Mouse (Mus musculus) lung, embryonic 16.5 days (tissue): ENCODE results near the gene Aip. TPM values are rescaled to one million over a fixed set of nuclear protein-coding genes. Genes with fewer than 3 reads are reported as not detected.

Experiments
- ATAC-seq: fragments of 200-750 bp; cut with Nextera tagmentation; 2 replicates; pipeline ENCODE4 v1.8.0; 2017; ENCODE audit warnings: low read depth, mild to moderate bottlenecking, moderate library complexity
- H3K27ac ChIP-seq: fragments of 300-500 bp; sonication (generic); 2 replicates; pipeline ENCODE4 v1.5.1; 2014; ENCODE audit warnings: mild to moderate bottlenecking, control low read depth, low read length
- H3K27me3 ChIP-seq: fragments of 300-500 bp; sonication (generic); 2 replicates; pipeline ENCODE4 v1.6.1; 2014; ENCODE audit warnings: low read depth, low read length, mixed read lengths; ENCODE audit not compliant: control insufficient read depth, insufficient read depth
- H3K36me3 ChIP-seq: fragments of 300-500 bp; sonication (generic); 2 replicates; pipeline ENCODE4 v1.6.1; 2014; ENCODE audit warnings: low read length; ENCODE audit not compliant: control insufficient read depth, insufficient read depth
- H3K4me1 ChIP-seq: fragments of 300-500 bp; sonication (generic); replicated peaks from 2 replicates; pipeline ENCODE4 v1.6.1; 2014; ENCODE audit warnings: low read length, mixed read lengths; ENCODE audit not compliant: control insufficient read depth, insufficient read depth
- H3K4me2 ChIP-seq: fragments of 300-500 bp; sonication (generic); 2 replicates; pipeline ENCODE4 v1.6.1; 2014; ENCODE audit warnings: low read depth, low read length, control low read depth
- H3K4me3 ChIP-seq: fragments of 300-500 bp; sonication (generic); 2 replicates; pipeline ENCODE4 v1.5.1; 2014; ENCODE audit warnings: mild to moderate bottlenecking, low read length, control low read depth
- H3K9ac ChIP-seq: fragments of 300-500 bp; sonication (generic); 2 replicates; pipeline ENCODE4 v1.6.1; 2014; ENCODE audit warnings: low read length, control low read depth
- H3K9me3 ChIP-seq: fragments of 300-500 bp; sonication (generic); 2 replicates; pipeline ENCODE4 v1.6.1; 2016; ENCODE audit warnings: low read length; ENCODE audit not compliant: control insufficient read depth
- WGBS: fragments of 180-500 bp; shearing (Covaris S2); extraction: QIAGEN DNeasy Blood & Tissue Kit; methylation state at CpG from one replicate; pipeline ENCODE4 v1.1.7; 2014; 5-methylcytosine and 5-hydroxymethylcytosine counted together
- polyA plus RNA-seq: library from polyadenylated mRNA; unstranded; fragments of >200 nt; fragmentation: Nextera tagmentation; extraction: Ambion mirVana; gene quantifications from 2 replicates; pipeline ENCODE4 v1.2.1, GENCODE M21; 2015

Aip gene
- polyA plus RNA-seq, 1 experiment from 2014 or later: 102 TPM

- under 1% methylated on average over 52 of the region's 52 CpGs for WGBS
- peak overlapping the region; percentile 50 for H3K9ac ChIP-seq
- no peaks in the 10 kb centered on the region for H3K36me3 ChIP-seq
- H3K4me1 ChIP-seq: peaks cover 26% of the 10 kb centered on the region
- no peak overlapping the region for H3K27ac ChIP-seq
- H3K27me3 ChIP-seq: peaks cover 18% of the 10 kb centered on the region
- H3K9me3 ChIP-seq: no peaks in the 10 kb centered on the region
- peak overlapping the region; percentile 54 for H3K4me3 ChIP-seq
- peak overlapping the region; percentile 73 for H3K4me2 ChIP-seq
- no peak for ATAC-seq
These were observed 24.9 kb downstream of the Aip start for GRCm38 (mm10) chr19:4100718-4101261.

- Histone ChIP-seq H3K36me3 (no peaks in the 10 kb centered on the region), H3K4me1 (peaks cover 26% of the 10 kb centered on the region), H3K27me3 (peaks cover 18% of the 10 kb centered on the region), H3K4me3 (peak within 1 kb of the TSS; percentile 54), H3K4me2 (peak within 1 kb of the TSS; percentile 73), H3K27ac (peak within 1 kb of the TSS; percentile 81), H3K9me3 (no peaks in the 10 kb centered on the region), H3K9ac (peak within 1 kb of the TSS; percentile 51)
- WGBS: under 1% methylated on average over 53 of the region's 53 CpGs
- no peak for ATAC-seq
These were observed 25.6 kb downstream of the Aip start, which contains the start of gene Pitpnm1 for GRCm38 (mm10) chr19:4099837-4100717. Pitpnm1 (plus strand) TSS chr19:4099998.

- H3K9ac ChIP-seq: peak overlapping the region; percentile 51
These were observed 26.6 kb downstream of the Aip start for GRCm38 (mm10) chr19:4099056-4099455.

GRCm38 (mm10) chr19:4098426-4098825 lies 27.2 kb downstream of the Aip start:
- 81% methylated on average over 13 of the region's 13 CpGs for WGBS
- Histone ChIP-seq H3K9me3 (no peaks in the 10 kb centered on the region), H3K4me1 (peaks cover 26% of the 10 kb centered on the region), H3K4me3 (no peak overlapping the region), H3K9ac (no peak overlapping the region), H3K36me3 (no peaks in the 10 kb centered on the region), H3K27ac (no peak overlapping the region), H3K27me3 (peaks cover 18% of the 10 kb centered on the region), H3K4me2 (no peak overlapping the region)
- no peak for ATAC-seq

More at GRCm38 (mm10) chr19:4099056-4099455, 26.6 kb downstream of the Aip start:
- H3K27ac ChIP-seq: peak overlapping the region; percentile 81
- peak overlapping the region; percentile 54; the same call in 1 of the 2 replicates for H3K4me3 ChIP-seq
- H3K4me1 ChIP-seq: peaks cover 26% of the 10 kb centered on the region
- 7% methylated on average over 9 of the region's 9 CpGs for WGBS
- peak; percentile 32 for ATAC-seq
- H3K4me2 ChIP-seq: peak overlapping the region; percentile 73
- H3K36me3 ChIP-seq: no peaks in the 10 kb centered on the region
- H3K9me3 ChIP-seq: no peaks in the 10 kb centered on the region
- H3K27me3 ChIP-seq: peaks cover 18% of the 10 kb centered on the region

- H3K27ac ChIP-seq: peak overlapping the region; percentile 89
- H3K4me3 ChIP-seq: peak overlapping the region; percentile 71
- peak; percentile 50 for ATAC-seq
- H3K9ac ChIP-seq: peak overlapping the region; percentile 65
- H3K9me3 ChIP-seq: no peaks in the 10 kb centered on the region
- H3K4me2 ChIP-seq: peak overlapping the region; percentile 86
- H3K36me3 ChIP-seq: no peaks in the 10 kb centered on the region
- under 1% methylated on average over 21 of the region's 21 CpGs for WGBS
- H3K27me3 ChIP-seq: peaks cover 18% of the 10 kb centered on the region
- peaks cover 26% of the 10 kb centered on the region for H3K4me1 ChIP-seq
These were observed 28.2 kb downstream of the Aip start for GRCm38 (mm10) chr19:4097441-4097825.

GRCm38 (mm10) chr19:4096642-4097440 lies 28.8 kb downstream of the Aip start, which contains the start of gene Cdk2ap2:
Cdk2ap2 (plus strand) TSS chr19:4097182.
- H3K9ac ChIP-seq: peak within 1 kb of the TSS; percentile 68
- H3K9me3 ChIP-seq: no peaks in the 10 kb centered on the region
- peaks cover 18% of the 10 kb centered on the region for H3K27me3 ChIP-seq
- under 1% methylated on average over 65 of the region's 65 CpGs for WGBS
- peak; percentile 93 for ATAC-seq
- peak within 1 kb of the TSS; percentile 86 for H3K4me2 ChIP-seq
- no peaks in the 10 kb centered on the region for H3K36me3 ChIP-seq
- peak within 1 kb of the TSS; percentile 71 for H3K4me3 ChIP-seq
- H3K4me1 ChIP-seq: peaks cover 26% of the 10 kb centered on the region
- H3K27ac ChIP-seq: peak within 1 kb of the TSS; percentile 92

GRCm38 (mm10) chr19:4095802-4096201 lies 29.9 kb downstream of the Aip start:
- Histone ChIP-seq H3K9ac (no peak overlapping the region), H3K36me3 (no peaks in the 10 kb centered on the region), H3K4me1 (peaks cover 21% of the 10 kb centered on the region), H3K4me3 (no peak overlapping the region), H3K27ac (no peak overlapping the region), H3K27me3 (peaks cover 9% of the 10 kb centered on the region; the same call in 1 of the 2 replicates), H3K4me2 (no peak overlapping the region), H3K9me3 (no peaks in the 10 kb centered on the region)
- WGBS: 68% methylated on average over 3 of the region's 3 CpGs
- ATAC-seq: no peak

- no peak for ATAC-seq
These were observed 30.8 kb downstream of the Aip start for GRCm38 (mm10) chr19:4094774-4095303.

More at GRCm38 (mm10) chr19:4094774-4095303, 30.8 kb downstream of the Aip start:
- H3K4me2 ChIP-seq: no peak overlapping the region
- no peak overlapping the region for H3K9ac ChIP-seq
- no peaks in the 10 kb centered on the region for H3K36me3 ChIP-seq
- peaks cover 13% of the 10 kb centered on the region for H3K4me1 ChIP-seq
- 63% methylated on average over 5 of the region's 5 CpGs for WGBS
- H3K9me3 ChIP-seq: no peaks in the 10 kb centered on the region
- no peak overlapping the region for H3K27ac ChIP-seq
- no peak overlapping the region for H3K4me3 ChIP-seq
- no peaks in the 10 kb centered on the region for H3K27me3 ChIP-seq
